Mouse (Mus musculus): Measurements from ENCODE around the gene Tcirg1. TPM values are rescaled to one million over a fixed set of nuclear protein-coding genes. Genes with fewer than 3 reads are reported as not detected.

Tcirg1 gene
- polyA plus RNA-seq, 1 experiment from 2014 or later: 52.4 TPM

GRCm38 (mm10) chr19:3907876-3908660 is 1.1 kb upstream of the Tcirg1 start:
- peaks cover 44% of the 10 kb centered on the region for H3K36me3 ChIP-seq
- H3K4me1 ChIP-seq: peaks cover 56% of the 10 kb centered on the region
- H3K4me3 ChIP-seq: peak overlapping the region; percentile 74
- H3K9ac ChIP-seq: no peak overlapping the region
- no peak for ATAC-seq (ENCODE audit: insufficient number of reproducible peaks, low FRiP score, low TSS enrichment, low read depth)
- H3K9me3 ChIP-seq: no peaks in the 10 kb centered on the region
- H3K4me2 ChIP-seq: peak overlapping the region; percentile 83
- H3K27ac ChIP-seq: no peak overlapping the region
- WGBS: 68% methylated on average over 8 of the region's 8 CpGs
- H3K27me3 ChIP-seq: no peaks in the 10 kb centered on the region

DNA sequence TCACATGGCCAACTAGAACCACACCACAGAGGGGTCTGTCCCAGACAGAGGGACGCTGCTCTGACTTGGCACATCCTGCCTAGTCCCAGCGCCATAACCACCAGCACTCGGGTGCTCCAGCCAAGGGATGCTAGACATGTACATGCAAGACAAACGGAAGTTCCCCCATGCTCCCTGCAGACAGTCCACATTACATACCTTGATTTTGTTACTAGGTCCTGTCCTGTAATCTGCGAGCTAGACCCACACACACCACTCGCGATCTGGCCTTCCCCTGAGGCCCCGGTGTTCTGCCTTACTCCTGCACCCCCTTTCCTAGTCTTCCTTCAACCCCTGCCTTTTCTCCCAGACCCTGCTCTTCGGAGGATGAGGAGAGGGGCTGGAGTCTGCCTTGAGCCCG is 607 bp downstream of the Tcirg1 start:
- Histone ChIP-seq H3K4me3 (peak overlapping the region; percentile 74), H3K9ac (peak overlapping the region; percentile 66), H3K4me1 (peaks cover 47% of the 10 kb centered on the region), H3K4me2 (peak overlapping the region; percentile 83), H3K36me3 (peaks cover 61% of the 10 kb centered on the region), H3K27me3 (no peaks in the 10 kb centered on the region), H3K9me3 (no peaks in the 10 kb centered on the region), H3K27ac (peak overlapping the region; percentile 77)
- WGBS: 16% methylated on average over 10 of the region's 10 CpGs
- no peak for ATAC-seq (ENCODE audit: insufficient number of reproducible peaks, low FRiP score, low TSS enrichment, low read depth)

GRCm38 (mm10) chr19:3905261-3905969 is 1.5 kb downstream of the Tcirg1 start:
- H3K4me2 ChIP-seq: peak overlapping the region; percentile 83
- peak overlapping the region; percentile 74 for H3K4me3 ChIP-seq
- peaks cover 55% of the 10 kb centered on the region for H3K36me3 ChIP-seq
- no peaks in the 10 kb centered on the region for H3K9me3 ChIP-seq
- WGBS: 36% methylated on average over 6 of the region's 6 CpGs
- H3K4me1 ChIP-seq: peaks cover 45% of the 10 kb centered on the region
- no peak for ATAC-seq (ENCODE audit: insufficient number of reproducible peaks, low FRiP score, low TSS enrichment, low read depth)
- H3K27ac ChIP-seq: peak overlapping the region; percentile 77
- H3K9ac ChIP-seq: 0 out of 2 replicates have a peak overlapping the region, but pooled peaks have one; percentile 10
- no peaks in the 10 kb centered on the region for H3K27me3 ChIP-seq

DNA sequence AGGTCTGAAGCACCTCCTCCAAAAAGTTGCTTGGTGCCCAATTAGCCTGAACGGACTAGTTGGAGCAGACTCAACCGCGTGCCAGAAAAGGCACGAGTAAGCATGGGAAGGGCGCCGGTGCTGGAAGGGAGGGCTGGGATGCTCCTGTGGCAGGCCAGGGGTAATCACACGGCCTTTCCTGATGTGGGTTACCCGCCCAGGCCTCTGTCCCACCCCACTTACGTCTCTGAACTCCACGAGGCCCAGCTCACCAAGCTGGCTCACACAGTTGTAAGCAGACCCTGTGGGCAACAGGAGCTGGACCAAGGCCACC is 2.6 kb downstream of the Tcirg1 start:
- H3K36me3 ChIP-seq: peaks cover 52% of the 10 kb centered on the region
- H3K27me3 ChIP-seq: no peaks in the 10 kb centered on the region
- no peak overlapping the region for H3K9ac ChIP-seq
- H3K27ac ChIP-seq: no peak overlapping the region
- no peaks in the 10 kb centered on the region for H3K9me3 ChIP-seq
- no peak overlapping the region for H3K4me3 ChIP-seq
- H3K4me1 ChIP-seq: peaks cover 42% of the 10 kb centered on the region
- ATAC-seq (ENCODE audit: insufficient number of reproducible peaks, low FRiP score, low TSS enrichment, low read depth): no peak
- H3K4me2 ChIP-seq: no peak overlapping the region
- 60% methylated on average over 10 of the region's 10 CpGs for whole genome bisulfite sequencing

DNA sequence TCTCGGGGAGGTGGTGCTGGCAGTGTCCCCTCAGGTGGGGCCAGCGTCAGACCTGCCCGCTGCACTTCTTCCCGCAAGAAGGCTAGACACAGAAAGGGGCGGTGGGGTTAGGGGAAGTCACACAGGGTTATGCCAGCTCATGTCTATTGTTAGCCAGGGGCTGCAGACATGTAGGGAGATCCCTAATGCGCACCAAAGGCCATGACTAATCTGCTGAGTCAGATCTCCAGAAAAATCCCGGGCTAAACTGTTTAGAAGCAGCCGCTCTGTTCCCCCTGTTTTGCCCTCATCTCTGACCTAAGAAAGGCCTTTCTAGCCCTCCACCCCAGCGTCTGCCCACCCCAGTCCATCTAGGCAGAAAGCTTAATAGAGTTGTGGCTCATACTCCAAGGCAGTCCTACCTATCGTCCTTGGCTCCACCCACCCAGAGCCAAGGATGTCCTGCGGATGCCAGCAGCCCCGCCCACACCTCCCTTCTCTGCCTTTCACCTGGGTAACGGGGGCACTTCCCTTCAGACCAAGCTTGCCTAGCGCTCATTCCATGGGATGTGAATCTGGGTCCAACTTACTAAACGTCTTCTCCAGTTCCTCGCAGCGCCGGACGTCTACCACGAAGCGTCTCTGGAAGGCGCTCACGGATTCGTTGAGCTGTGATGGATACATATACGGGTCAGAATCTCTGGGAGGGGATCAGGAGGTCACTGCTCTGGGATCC is 3.1 kb downstream of the Tcirg1 start:
- H3K9me3 ChIP-seq: no peaks in the 10 kb centered on the region
- no peaks in the 10 kb centered on the region for H3K27me3 ChIP-seq
- H3K27ac ChIP-seq: no peak overlapping the region
- ATAC-seq (ENCODE audit: insufficient number of reproducible peaks, low FRiP score, low TSS enrichment, low read depth): no peak
- H3K9ac ChIP-seq: no peak overlapping the region
- peaks cover 52% of the 10 kb centered on the region for H3K36me3 ChIP-seq
- H3K4me1 ChIP-seq: peaks cover 42% of the 10 kb centered on the region
- H3K4me2 ChIP-seq: no peak overlapping the region
- no peak overlapping the region for H3K4me3 ChIP-seq
- WGBS: 74% methylated on average over 25 of the region's 25 CpGs

- Histone ChIP-seq H3K36me3 (peaks cover 50% of the 10 kb centered on the region), H3K4me1 (peaks cover 39% of the 10 kb centered on the region), H3K9me3 (no peaks in the 10 kb centered on the region), H3K9ac (no peak overlapping the region), H3K27ac (no peak overlapping the region), H3K4me3 (no peak overlapping the region), H3K27me3 (no peaks in the 10 kb centered on the region), H3K4me2 (no peak overlapping the region)
- WGBS: 83% methylated on average over 12 of the region's 12 CpGs
- ATAC-seq (ENCODE audit: insufficient number of reproducible peaks, low FRiP score, low TSS enrichment, low read depth): no peak
These were observed 4.0 kb downstream of the Tcirg1 start for GRCm38 (mm10) chr19:3902966-3903365.

- Histone ChIP-seq H3K36me3 (peaks cover 83% of the 10 kb centered on the region), H3K27ac (no peak overlapping the region), H3K4me3 (no peak overlapping the region), H3K4me2 (no peak overlapping the region), H3K9me3 (no peaks in the 10 kb centered on the region), H3K27me3 (no peaks in the 10 kb centered on the region), H3K4me1 (peaks cover 8% of the 10 kb centered on the region), H3K9ac (no peak overlapping the region)
- no peak for ATAC-seq (ENCODE audit: insufficient number of reproducible peaks, low FRiP score, low TSS enrichment, low read depth)
- WGBS: 94% methylated on average over 4 of the region's 4 CpGs
These were observed 7.3 kb downstream of the Tcirg1 start for GRCm38 (mm10) chr19:3899618-3900017.

DNA sequence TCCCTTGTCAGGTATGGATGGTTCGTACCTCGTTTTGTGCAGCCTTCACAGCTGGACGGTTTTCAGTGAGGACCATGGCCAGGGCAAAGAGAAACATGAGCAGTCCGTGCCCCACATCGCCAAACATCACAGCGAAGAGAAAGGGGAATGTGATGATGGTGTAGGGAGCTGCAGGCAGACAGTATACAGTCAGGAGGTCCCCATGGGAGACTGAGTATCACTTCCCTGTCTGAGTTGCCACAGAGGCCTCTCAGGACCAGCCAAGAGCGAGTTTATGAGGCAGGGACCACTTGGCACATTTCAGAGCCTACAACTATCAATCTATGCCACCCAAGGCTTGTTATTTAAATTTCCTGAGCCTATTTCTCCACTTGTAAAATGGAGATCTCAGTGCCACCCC is 8.0 kb downstream of the Tcirg1 start:
- 85% methylated on average over 7 of the region's 7 CpGs for WGBS
- peaks cover 2% of the 10 kb centered on the region for H3K4me1 ChIP-seq
- peaks cover 88% of the 10 kb centered on the region for H3K36me3 ChIP-seq
- no peaks in the 10 kb centered on the region for H3K9me3 ChIP-seq
- H3K4me2 ChIP-seq: no peak overlapping the region
- no peaks in the 10 kb centered on the region for H3K27me3 ChIP-seq
- no peak overlapping the region for H3K9ac ChIP-seq
- no peak for ATAC-seq (ENCODE audit: insufficient number of reproducible peaks, low FRiP score, low TSS enrichment, low read depth)
- H3K27ac ChIP-seq: no peak overlapping the region
- H3K4me3 ChIP-seq: no peak overlapping the region

DNA sequence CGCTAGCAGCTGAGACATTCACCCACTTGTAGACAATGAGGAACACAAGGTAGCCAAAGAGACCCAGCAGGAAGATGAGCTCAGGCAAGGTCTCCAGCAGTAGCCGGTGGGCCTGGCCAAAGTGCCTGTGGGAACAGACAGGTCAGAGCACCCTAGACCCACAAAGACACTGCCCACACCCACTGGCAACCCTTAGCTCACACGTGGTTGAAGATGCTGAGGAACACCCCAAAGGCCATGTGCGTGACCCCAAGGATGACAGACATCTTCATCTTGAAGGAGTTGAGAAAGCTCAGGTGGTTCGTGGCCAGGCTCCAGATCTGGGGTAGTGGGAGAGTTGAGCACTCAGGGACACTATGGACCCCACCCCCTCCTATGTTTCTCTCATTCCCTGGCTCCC is 9.4 kb downstream of the Tcirg1 start:
- Histone ChIP-seq H3K27me3 (no peaks in the 10 kb centered on the region), H3K4me1 (no peaks in the 10 kb centered on the region), H3K4me2 (no peak overlapping the region), H3K4me3 (no peak overlapping the region), H3K9ac (no peak overlapping the region), H3K36me3 (peaks cover 88% of the 10 kb centered on the region), H3K9me3 (no peaks in the 10 kb centered on the region), H3K27ac (no peak overlapping the region)
- ATAC-seq (ENCODE audit: insufficient number of reproducible peaks, low FRiP score, low TSS enrichment, low read depth): no peak
- 93% methylated on average over 5 of the region's 5 CpGs for whole genome bisulfite sequencing

- WGBS: 90% methylated on average over 10 of the region's 10 CpGs
- ATAC-seq (ENCODE audit: insufficient number of reproducible peaks, low FRiP score, low TSS enrichment, low read depth): no peak
- no peaks in the 10 kb centered on the region for H3K9me3 ChIP-seq
- H3K9ac ChIP-seq: no peak overlapping the region
- H3K4me1 ChIP-seq: no peaks in the 10 kb centered on the region
- H3K27ac ChIP-seq: no peak overlapping the region
- H3K4me2 ChIP-seq: no peak overlapping the region
- no peaks in the 10 kb centered on the region for H3K27me3 ChIP-seq
- H3K36me3 ChIP-seq: peaks cover 88% of the 10 kb centered on the region
- H3K4me3 ChIP-seq: no peak overlapping the region
These were observed 10.7 kb downstream of the Tcirg1 start for GRCm38 (mm10) chr19:3896208-3896607.

DNA sequence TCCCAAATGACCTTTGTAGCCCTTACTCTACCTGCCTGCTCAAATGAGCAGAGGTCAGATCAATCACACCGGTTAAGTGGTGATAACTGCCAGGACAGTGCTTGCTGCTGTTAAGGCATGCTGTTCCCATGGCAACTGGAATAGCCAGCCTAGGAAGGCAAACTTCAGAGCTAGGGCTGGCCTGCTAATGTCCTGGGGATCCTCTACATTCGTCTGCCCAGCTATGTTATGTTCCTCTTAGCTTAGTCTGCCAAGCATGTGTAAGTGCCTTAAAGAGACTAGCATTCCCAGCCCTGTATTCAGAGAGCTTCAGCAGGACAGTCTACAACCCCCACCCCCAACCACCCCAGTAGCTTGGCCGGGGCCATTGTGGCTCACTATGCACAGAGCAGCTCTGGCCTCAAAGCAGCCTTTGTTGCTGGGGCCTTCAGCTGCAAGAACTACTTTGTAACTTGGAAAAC is 11.7 kb downstream of the Tcirg1 start:
- Histone ChIP-seq H3K9ac (no peak overlapping the region), H3K4me2 (no peak overlapping the region), H3K27me3 (no peaks in the 10 kb centered on the region), H3K4me1 (no peaks in the 10 kb centered on the region), H3K36me3 (peaks cover 95% of the 10 kb centered on the region), H3K4me3 (no peak overlapping the region), H3K9me3 (no peaks in the 10 kb centered on the region), H3K27ac (no peak overlapping the region)
- ATAC-seq (ENCODE audit: insufficient number of reproducible peaks, low FRiP score, low TSS enrichment, low read depth): no peak
- WGBS: 28% methylated on average over 3 of the region's 3 CpGs

DNA sequence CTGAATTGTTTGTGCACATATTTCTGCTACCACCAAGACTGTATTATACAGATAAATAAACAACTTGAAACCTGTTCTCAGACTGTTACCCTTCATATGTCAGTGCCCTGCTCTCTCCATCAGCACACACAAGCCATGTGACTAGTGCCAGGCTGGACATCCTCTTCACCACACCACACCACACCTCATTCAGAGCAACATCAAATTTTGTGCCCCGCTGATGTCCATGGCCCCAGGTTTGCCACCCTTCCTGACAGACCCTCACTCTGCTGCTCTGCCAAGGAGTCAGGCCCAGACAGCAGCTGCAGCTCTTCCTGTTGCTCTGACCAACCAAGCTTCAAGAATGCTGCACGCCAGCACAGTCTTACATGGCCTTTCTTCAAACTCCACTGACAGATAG is 12.6 kb downstream of the Tcirg1 start:
- H3K27ac ChIP-seq: no peak overlapping the region
- no peak overlapping the region for H3K4me3 ChIP-seq
- no peaks in the 10 kb centered on the region for H3K4me1 ChIP-seq
- 89% methylated on average over 2 of the region's 2 CpGs for WGBS
- H3K4me2 ChIP-seq: no peak overlapping the region
- H3K36me3 ChIP-seq: peaks cover 95% of the 10 kb centered on the region
- H3K27me3 ChIP-seq: no peaks in the 10 kb centered on the region
- ATAC-seq (ENCODE audit: insufficient number of reproducible peaks, low FRiP score, low TSS enrichment, low read depth): no peak
- no peak overlapping the region for H3K9ac ChIP-seq
- H3K9me3 ChIP-seq: no peaks in the 10 kb centered on the region
